Mouse (Mus musculus): Measurements from ENCODE around the gene Polr1e.

DNA sequence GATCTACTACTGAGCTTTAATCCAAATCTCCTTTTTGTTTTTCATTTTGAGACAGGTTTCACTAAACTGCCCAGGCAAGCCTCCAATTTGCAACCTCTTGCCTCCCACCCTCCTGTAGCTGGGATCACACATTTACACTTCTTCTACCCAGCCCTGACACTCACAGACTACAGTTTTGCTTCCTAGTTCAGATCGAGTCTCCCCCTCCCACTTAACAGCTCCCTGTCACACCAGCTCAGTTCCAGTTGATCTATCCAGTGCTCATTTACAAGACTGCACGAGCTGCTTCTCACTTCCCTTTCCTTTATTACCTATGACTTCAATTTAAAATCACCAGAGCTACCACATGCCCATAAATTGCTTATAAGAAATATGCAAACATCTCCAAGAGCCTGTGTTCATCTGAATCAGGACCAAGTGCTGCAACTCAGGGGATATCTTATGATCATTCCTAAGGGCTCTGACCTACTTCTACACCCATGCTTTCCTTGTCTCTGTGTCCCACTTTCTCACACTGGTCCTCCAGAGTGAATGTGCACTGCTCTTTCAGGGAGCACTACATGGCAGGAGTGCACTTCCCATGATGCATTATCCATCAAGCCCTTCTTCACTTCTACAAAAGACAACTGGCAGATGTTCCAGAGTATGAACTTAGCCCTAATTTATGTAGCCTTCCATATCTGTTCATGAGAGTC is 47.8 kb downstream of the Polr1e start:
- TF ChIP-seq CTCF (IDR thresholded peaks at IDR 0.05; ENCODE audit: low read depth) (no peak), EP300 (optimal IDR thresholded peaks at IDR 0.05) (no peak)
